Mouse (Mus musculus): ENCODE results near the gene Il3. TPM values are rescaled to one million over a fixed set of nuclear protein-coding genes. Genes with fewer than 3 reads are reported as not detected.

Il3 gene
- total and polyA plus RNA-seq, 3 experiments, result 1.5 to 4.8 (median 3.5) TPM

GRCm38 (mm10) chr11:54250575-54250974 lies 16.5 kb downstream of the Il3 start:
- no peak overlapping the region for H3K9ac ChIP-seq (ENCODE audit: insufficient read depth, low read depth)
- H3K4me1 ChIP-seq (ENCODE audit: control insufficient read depth in 1 of 2, insufficient read depth in 2 of 2), result peaks cover 14 to 54% of the 10 kb centered on the region in 2 experiments
- TF ChIP-seq E2F4 (IDR thresholded peaks at IDR 0.05; ENCODE audit: insufficient replicate concordance, low read depth, low read length), result no peak
- no peak for TF ChIP-seq USF2 (conservative IDR thresholded peaks at IDR 0.05; ENCODE audit: low read depth, low read length)
- TF ChIP-seq POLR2A (IDR thresholded peaks at IDR 0.05; ENCODE audit: low read depth, low read length), result no peak
- TF ChIP-seq SMC3 (IDR thresholded peaks at IDR 0.05; ENCODE audit: low read depth, low read length), result no peak
- no peak for TF ChIP-seq CHD1 (IDR thresholded peaks at IDR 0.05; ENCODE audit: low read depth, low read length)
- no peak for TF ChIP-seq BHLHE40 (IDR thresholded peaks at IDR 0.05; ENCODE audit: low read depth, low read length)
- TF ChIP-seq MAX (IDR thresholded peaks at IDR 0.05; ENCODE audit: low read length), result no peak
- TF ChIP-seq RCOR1 (conservative IDR thresholded peaks at IDR 0.05; ENCODE audit: low read depth, low read length), result no peak
- TF ChIP-seq USF1 (IDR thresholded peaks at IDR 0.05; ENCODE audit: low read depth, low read length), result no peak
- no peak for TF ChIP-seq ETS1 (conservative IDR thresholded peaks at IDR 0.05; ENCODE audit: low read depth, low read length)
- no peak for TF ChIP-seq MEF2A (IDR thresholded peaks at IDR 0.05; ENCODE audit: borderline replicate concordance, low read depth, low read length)
- TF ChIP-seq POLR2AphosphoS2 (IDR thresholded peaks at IDR 0.05; ENCODE audit: low read depth, low read length), result no peak
- TF ChIP-seq MAZ (IDR thresholded peaks at IDR 0.05; ENCODE audit: low read depth, low read length), result no peak
- no peak for TF ChIP-seq NRF1 (IDR thresholded peaks at IDR 0.05; ENCODE audit: low read depth, low read length)
- dilution Hi-C loops (cut with MboI; ENCODE audit: extremely low pct_ligation_motif_present, extremely low pct_unique_long_range_greater_than_20kb, low sequenced_read_pairs), result no loop called here
- in situ Hi-C loops (cut with MboI; ENCODE audit: low pct_ligation_motif_present, low pct_unique_long_range_greater_than_20kb, low sequenced_read_pairs), result loop anchor here (5.0 kb wide), 1 partner anchor 108 kb away; no protein-coding TSS in a partner anchor
- H3K9me3 ChIP-seq (replicated peaks; ENCODE audit: low read length), result no peaks in the 10 kb centered on the region
- no peaks in the 10 kb centered on the region for H3K27me3 ChIP-seq (replicated peaks)
- no peak overlapping the region for H3K4me2 ChIP-seq (ENCODE audit: insufficient read depth, low read depth, poor library complexity, severe bottlenecking)
- no peak for DNase-seq (ENCODE audit: extremely low read depth)
- no peaks in the 10 kb centered on the region for H3K79me2 ChIP-seq (replicated peaks; ENCODE audit: control insufficient read depth, extremely low read depth, insufficient read depth, poor library complexity, severe bottlenecking)
- no peak overlapping the region for H3K27ac ChIP-seq (ENCODE audit: insufficient read depth, low read depth)
- H3K4me3 ChIP-seq (replicated peaks in 1 of 3; ENCODE audit: low read depth in 2 of 3, low read length in 2 of 3, poor library complexity in 1 of 3), result no peak overlapping the region
- H3K36me3 ChIP-seq (replicated peaks in 1 of 2; ENCODE audit: control insufficient read depth in 1 of 2, insufficient read depth in 1 of 2, low read length in 1 of 2), result no peaks in the 10 kb centered on the region

GRCm38 (mm10) chr11:54249748-54250147 lies 17.3 kb downstream of the Il3 start:
- H3K79me2 ChIP-seq (replicated peaks; ENCODE audit: control insufficient read depth, extremely low read depth, insufficient read depth, poor library complexity, severe bottlenecking), result no peaks in the 10 kb centered on the region
- no peaks in the 10 kb centered on the region for H3K36me3 ChIP-seq (replicated peaks in 1 of 2; ENCODE audit: control insufficient read depth in 1 of 2, insufficient read depth in 1 of 2, low read length in 1 of 2)
- dilution Hi-C loops (cut with MboI; ENCODE audit: extremely low pct_ligation_motif_present, extremely low pct_unique_long_range_greater_than_20kb, low sequenced_read_pairs), result no loop called here
- H3K4me2 ChIP-seq (ENCODE audit: insufficient read depth, low read depth, poor library complexity, severe bottlenecking), result no peak overlapping the region
- TF ChIP-seq NELFE (IDR thresholded peaks at IDR 0.05; ENCODE audit: low read depth, low read length) (no peak), MAZ (IDR thresholded peaks at IDR 0.05; ENCODE audit: low read depth, low read length) (no peak), SMC3 (IDR thresholded peaks at IDR 0.05; ENCODE audit: low read depth, low read length) (no peak), NRF1 (IDR thresholded peaks at IDR 0.05; ENCODE audit: low read depth, low read length) (no peak)
- in situ Hi-C loops (cut with MboI; ENCODE audit: low pct_ligation_motif_present, low pct_unique_long_range_greater_than_20kb, low sequenced_read_pairs), result loop anchor here (5.0 kb wide), 1 partner anchor 107 kb away; no protein-coding TSS in a partner anchor
- no peaks in the 10 kb centered on the region for H3K9me3 ChIP-seq (replicated peaks; ENCODE audit: low read length)
- peaks cover 14 to 57% of the 10 kb centered on the region in 2 experiments for H3K4me1 ChIP-seq (ENCODE audit: control insufficient read depth in 1 of 2, insufficient read depth in 2 of 2)
- H3K27ac ChIP-seq (ENCODE audit: insufficient read depth, low read depth), result no peak overlapping the region
- no peak for DNase-seq (ENCODE audit: extremely low read depth)
- no peak overlapping the region for H3K4me3 ChIP-seq (replicated peaks in 1 of 3; ENCODE audit: low read depth in 2 of 3, low read length in 2 of 3, poor library complexity in 1 of 3)
- H3K27me3 ChIP-seq (replicated peaks), result no peaks in the 10 kb centered on the region
- H3K9ac ChIP-seq (ENCODE audit: insufficient read depth, low read depth), result no peak overlapping the region
